Mouse (Mus musculus) midbrain, embryonic 14.5 days (tissue): ENCODE results near the gene Stfa2l1. TPM values are rescaled to one million over a fixed set of nuclear protein-coding genes. Genes with fewer than 3 reads are reported as not detected.
"Not testable (repeated sequence)": the region's sequence is repeated elsewhere in the genome, so short reads cannot be mapped to it uniquely, and the experiment has no call there.

Source experiments
- ATAC-seq: fragments of 200-750 bp; cut with Nextera tagmentation; 2 replicates; pipeline ENCODE4 v1.8.0; 2017; ENCODE audit warnings: moderate number of reproducible peaks, moderate library complexity; ENCODE audit not compliant: low FRiP score, low TSS enrichment
- DNase-seq: peaks from one replicate; pipeline ENCODE4 v3.0.0-alpha.2; 2015
- H3K27ac ChIP-seq: fragments of 300-500 bp; sonication (generic); replicated peaks from 2 replicates; pipeline ENCODE4 v1.5.1; 2014; ENCODE audit warnings: mild to moderate bottlenecking, low read depth, low read length, moderate library complexity
- H3K27me3 ChIP-seq: fragments of 300-500 bp; sonication (generic); 2 replicates; pipeline ENCODE4 v1.6.1; 2014; ENCODE audit warnings: low read length, control low read depth, mixed read lengths; ENCODE audit not compliant: control insufficient read depth, insufficient read depth
- H3K36me3 ChIP-seq: fragments of 300-500 bp; sonication (generic); 2 replicates; pipeline ENCODE4 v1.6.1; 2014; ENCODE audit warnings: low read length, control low read depth; ENCODE audit not compliant: control insufficient read depth, insufficient read depth
- H3K4me1 ChIP-seq: fragments of 300-500 bp; sonication (generic); 2 replicates; pipeline ENCODE4 v1.6.1; 2014; ENCODE audit warnings: mild to moderate bottlenecking, antibody characterized with exemption, low read length, control low read depth; ENCODE audit not compliant: control insufficient read depth, insufficient read depth
- H3K4me2 ChIP-seq: fragments of 300-500 bp; sonication (generic); 2 replicates; pipeline ENCODE4 v1.6.1; 2014; ENCODE audit warnings: mild to moderate bottlenecking, low read length, moderate library complexity
- H3K4me3 ChIP-seq: fragments of 300-500 bp; sonication (generic); replicated peaks from 2 replicates; pipeline ENCODE4 v1.5.1; 2014; ENCODE audit warnings: low read depth, low read length
- H3K9ac ChIP-seq: fragments of 300-500 bp; sonication (generic); replicated peaks from 2 replicates; pipeline ENCODE4 v1.6.1; 2014; ENCODE audit warnings: mild to moderate bottlenecking, low read length, moderate library complexity
- H3K9me3 ChIP-seq: fragments of 300-500 bp; sonication (generic); 2 replicates; pipeline ENCODE4 v1.6.1; 2016; ENCODE audit warnings: low read length, control low read depth, mixed read lengths; ENCODE audit not compliant: control insufficient read depth
- WGBS: fragments of 180-500 bp; shearing (Covaris S2); extraction: QIAGEN DNeasy Blood & Tissue Kit; methylation state at CpG from one replicate; pipeline ENCODE4 v1.1.7; 2014; 5-methylcytosine and 5-hydroxymethylcytosine counted together
- polyA plus RNA-seq: library from polyadenylated mRNA; unstranded; fragments of >200 nt; fragmentation: Nextera tagmentation; extraction: Ambion mirVana; gene quantifications from 2 replicates; pipeline ENCODE4 v1.2.1, GENCODE M21; 2014

The Stfa2l1 gene
- not detected in 2 replicates for polyA plus RNA-seq

- no peak for DNase-seq
- H3K36me3 ChIP-seq = no peaks in the 10 kb centered on the region
- H3K27ac ChIP-seq = no peak within 1 kb of the TSS
- H3K9me3 ChIP-seq = no peaks in the 10 kb centered on the region
- H3K27me3 ChIP-seq = no peaks in the 10 kb centered on the region
- H3K9ac ChIP-seq = no peak within 1 kb of the TSS
- no peak within 1 kb of the TSS for H3K4me3 ChIP-seq
- H3K4me1 ChIP-seq = no peaks in the 10 kb centered on the region
- no peak within 1 kb of the TSS for H3K4me2 ChIP-seq
- ATAC-seq = no peak
Measured at GRCm38 (mm10) chr16:36156402-36156975, at the start of gene Stfa2l1. Gene Stfa2l1, plus strand, starts transcription at chr16:36156811.

GRCm38 (mm10) chr16:36111486-36111885 is 45.1 kb upstream of the Stfa2l1 start:
- H3K36me3 ChIP-seq = not testable (repeated sequence)

GRCm38 (mm10) chr16:36115751-36116150 is 40.9 kb upstream of the Stfa2l1 start:
- not testable (repeated sequence) for H3K4me3 ChIP-seq, ATAC-seq, H3K36me3 ChIP-seq, DNase-seq, H3K9ac ChIP-seq, H3K9me3 ChIP-seq, H3K27me3 ChIP-seq, H3K4me1 ChIP-seq, H3K27ac ChIP-seq, H3K4me2 ChIP-seq
- 91% methylated on average over 6 of the region's 6 CpGs for WGBS

More at GRCm38 (mm10) chr16:36111486-36111885, 45.1 kb upstream of the Stfa2l1 start:
- H3K9ac ChIP-seq, H3K27me3 ChIP-seq, ATAC-seq, DNase-seq, H3K4me1 ChIP-seq, H3K4me3 ChIP-seq, H3K27ac ChIP-seq, H3K9me3 ChIP-seq, H3K4me2 ChIP-seq: not testable (repeated sequence)

GRCm38 (mm10) chr16:36128092-36128491 is 28.5 kb upstream of the Stfa2l1 start:
- no peak overlapping the region for H3K4me3 ChIP-seq
- no peaks in the 10 kb centered on the region for H3K9me3 ChIP-seq
- H3K27me3 ChIP-seq = no peaks in the 10 kb centered on the region
- H3K4me2 ChIP-seq = no peak overlapping the region
- ATAC-seq (no peak), DNase-seq (no peak)
- H3K27ac ChIP-seq = no peak overlapping the region
- 93% methylated on average over 7 of the region's 7 CpGs for WGBS
- H3K4me1 ChIP-seq = no peaks in the 10 kb centered on the region
- no peaks in the 10 kb centered on the region for H3K36me3 ChIP-seq
- no peak overlapping the region for H3K9ac ChIP-seq

- no peaks in the 10 kb centered on the region for H3K4me1 ChIP-seq
- H3K27ac ChIP-seq = no peak within 1 kb of the TSS
- DNase-seq (no peak), ATAC-seq (no peak)
- H3K4me3 ChIP-seq = no peak within 1 kb of the TSS
- WGBS = 78% methylated on average over 1 of the region's 1 CpGs
- H3K4me2 ChIP-seq = no peak within 1 kb of the TSS
- H3K9ac ChIP-seq = no peak within 1 kb of the TSS
- H3K9me3 ChIP-seq = no peaks in the 10 kb centered on the region
- H3K36me3 ChIP-seq = no peaks in the 10 kb centered on the region
- H3K27me3 ChIP-seq = no peaks in the 10 kb centered on the region
Measured at GRCm38 (mm10) chr16:36131141-36131540, 25.5 kb upstream of the Stfa2l1 start, which contains the start of gene Csta1. Gene Csta1, minus strand, starts transcription at chr16:36131241.

- ATAC-seq (no peak), DNase-seq (no peak)
- no peak overlapping the region for H3K4me3 ChIP-seq
- H3K27me3 ChIP-seq = no peaks in the 10 kb centered on the region
- no peaks in the 10 kb centered on the region for H3K9me3 ChIP-seq
- H3K4me1 ChIP-seq = no peaks in the 10 kb centered on the region
- H3K36me3 ChIP-seq = no peaks in the 10 kb centered on the region
- 80% methylated on average over 2 of the region's 2 CpGs for WGBS
- H3K9ac ChIP-seq = no peak overlapping the region
- H3K27ac ChIP-seq = no peak overlapping the region
- no peak overlapping the region for H3K4me2 ChIP-seq
Measured at GRCm38 (mm10) chr16:36138201-36138600, 18.4 kb upstream of the Stfa2l1 start.

- 87% methylated on average over 9 of the region's 10 CpGs for WGBS
- H3K9me3 ChIP-seq, H3K4me2 ChIP-seq, H3K36me3 ChIP-seq, ATAC-seq, H3K27ac ChIP-seq, DNase-seq, H3K27me3 ChIP-seq, H3K9ac ChIP-seq, H3K4me3 ChIP-seq, H3K4me1 ChIP-seq: not testable (repeated sequence)
Measured at GRCm38 (mm10) chr16:36167841-36168240, 11.2 kb downstream of the Stfa2l1 start.

GRCm38 (mm10) chr16:36176108-36176507 is 19.5 kb downstream of the Stfa2l1 start:
- Histone ChIP-seq H3K9me3 (no peaks in the 10 kb centered on the region), H3K27ac (no peak overlapping the region), H3K4me2 (no peak overlapping the region), H3K4me1 (no peaks in the 10 kb centered on the region), H3K4me3 (no peak overlapping the region), H3K27me3 (no peaks in the 10 kb centered on the region), H3K36me3 (no peaks in the 10 kb centered on the region), H3K9ac (no peak overlapping the region)
- no peak for DNase-seq
- ATAC-seq = no peak

GRCm38 (mm10) chr16:36179910-36180309 is 23.3 kb downstream of the Stfa2l1 start:
- DNase-seq (no peak), ATAC-seq (no peak)
- 78% methylated on average over 2 of the region's 2 CpGs for WGBS
- Histone ChIP-seq H3K27me3 (no peaks in the 10 kb centered on the region), H3K27ac (no peak overlapping the region), H3K4me1 (no peaks in the 10 kb centered on the region), H3K4me2 (no peak overlapping the region), H3K9me3 (no peaks in the 10 kb centered on the region), H3K36me3 (no peaks in the 10 kb centered on the region), H3K9ac (no peak overlapping the region), H3K4me3 (no peak overlapping the region)
